Mouse (Mus musculus) urinary bladder, postnatal 10 days (tissue): ENCODE measurements around the gene Sf3a1.

Experiments used
- DNase-seq: peaks from one replicate; pipeline ENCODE4 v3.0.0; 2022; ENCODE audit warnings: low spot score

The Sf3a1 gene

DNA sequence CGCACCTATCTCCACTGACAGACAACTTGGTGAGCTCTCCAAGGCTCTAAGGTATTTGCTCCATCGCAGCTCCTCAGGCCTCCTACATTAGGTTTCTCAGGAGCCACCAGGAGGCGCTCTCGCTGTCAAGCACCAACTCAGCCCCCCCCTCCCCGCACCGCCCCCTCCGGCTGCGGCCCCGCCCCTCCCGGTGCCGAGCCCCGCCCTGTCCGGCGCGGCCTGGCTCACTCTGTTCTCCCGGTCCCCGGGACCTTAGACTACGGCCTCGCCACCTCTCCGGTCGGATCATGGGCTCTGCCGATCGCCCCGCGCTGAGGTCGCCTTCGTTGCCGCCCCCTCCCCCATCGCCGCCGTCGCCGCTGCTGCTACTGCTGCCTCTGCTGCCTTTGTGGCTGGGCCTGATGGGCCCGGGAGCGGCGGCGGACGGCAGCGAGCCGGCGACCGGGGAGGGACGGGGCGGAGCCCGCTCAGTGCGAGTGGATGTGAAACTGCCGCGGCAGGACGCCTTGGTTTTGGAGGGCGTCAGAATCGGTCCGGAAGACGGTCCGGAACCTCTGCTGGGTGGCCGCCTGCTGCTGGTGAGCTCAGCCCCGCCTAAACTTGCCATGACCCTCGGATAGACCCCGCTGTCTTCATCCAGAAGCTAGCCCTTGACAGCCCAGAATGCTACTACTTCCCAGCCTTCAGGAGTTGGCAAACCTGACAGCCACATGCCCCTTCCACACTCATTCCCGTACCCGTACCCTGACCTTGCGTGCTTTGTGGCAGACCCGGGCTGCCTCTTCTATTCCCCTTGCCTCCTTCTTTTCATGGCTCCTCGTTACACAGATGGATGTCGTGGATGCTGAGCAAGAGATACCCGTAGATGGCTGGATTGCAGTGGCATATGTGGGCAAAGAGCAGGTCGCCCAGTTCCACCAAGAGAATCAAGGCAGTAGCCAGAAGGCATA lies 24.9 kb upstream of the Sf3a1 start, which contains the start of gene Rnf215:
Gene Rnf215, plus strand, starts transcription at position 217 of the 950 bp plus-strand sequence.
- peak; percentile 73 for DNase-seq

- no peak for DNase-seq
Measured at GRCm38 (mm10) chr11:4138964-4139363, 21.2 kb upstream of the Sf3a1 start.

GRCm38 (mm10) chr11:4141505-4141904 lies 18.6 kb upstream of the Sf3a1 start:
- DNase-seq = no peak

DNA sequence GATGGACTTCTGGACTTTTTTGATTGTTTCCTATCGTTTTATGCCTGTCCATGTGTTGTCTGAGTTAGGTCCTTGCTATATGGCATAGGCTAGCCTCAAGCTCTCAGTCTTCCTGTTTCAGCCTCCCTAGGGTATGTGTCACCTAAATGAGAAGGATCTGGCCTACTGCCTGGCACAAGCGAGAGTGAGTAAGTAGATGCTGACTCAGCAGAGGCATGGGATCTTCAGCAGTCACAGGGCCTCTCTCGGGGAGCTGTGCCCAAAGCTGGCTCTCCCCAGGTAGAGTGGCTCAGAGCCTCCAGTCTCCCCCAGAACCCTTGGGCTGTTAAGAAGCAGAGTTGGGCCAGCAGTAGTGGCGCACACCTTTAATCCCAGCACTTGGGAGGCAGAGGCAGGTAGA lies 17.8 kb upstream of the Sf3a1 start:
- DNase-seq = no peak

DNA sequence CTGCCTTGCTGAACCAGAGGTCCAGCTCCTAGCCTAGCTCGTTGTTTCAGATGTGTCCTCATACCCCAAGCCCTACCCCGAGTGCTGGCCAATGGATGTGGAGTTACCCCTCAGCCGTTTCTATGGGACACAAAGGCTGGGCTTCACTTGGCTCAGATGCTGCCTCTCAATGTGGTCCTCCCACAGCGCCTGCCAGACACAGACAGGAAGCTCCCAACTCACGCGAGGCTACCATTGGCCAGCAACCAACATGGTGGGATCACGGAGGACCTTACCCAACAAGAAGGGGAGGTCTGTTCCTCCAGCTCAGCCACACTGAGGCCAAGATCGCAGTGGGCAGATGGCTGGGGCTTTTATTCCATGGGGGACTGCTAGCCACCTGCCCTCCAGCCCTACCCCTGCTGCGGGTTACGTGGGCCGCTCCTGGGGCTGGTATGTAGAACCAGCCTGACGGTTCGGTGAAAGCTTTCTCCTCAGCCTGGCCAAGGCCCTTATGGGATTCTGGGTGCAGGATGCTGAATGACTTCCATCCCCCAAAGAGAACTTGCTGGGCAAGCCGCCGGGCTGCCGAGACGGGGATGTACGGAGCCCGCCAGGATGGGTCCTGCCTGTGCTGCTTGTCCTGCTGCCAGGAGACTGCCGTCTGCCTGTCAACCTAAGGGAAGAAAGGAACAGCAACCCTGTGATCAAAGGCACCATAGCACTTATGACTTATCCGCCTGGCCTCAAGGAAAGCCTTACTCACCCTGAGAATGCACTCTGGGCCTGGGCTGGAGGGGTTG lies 16.7 kb upstream of the Sf3a1 start:
- no peak for DNase-seq

DNA sequence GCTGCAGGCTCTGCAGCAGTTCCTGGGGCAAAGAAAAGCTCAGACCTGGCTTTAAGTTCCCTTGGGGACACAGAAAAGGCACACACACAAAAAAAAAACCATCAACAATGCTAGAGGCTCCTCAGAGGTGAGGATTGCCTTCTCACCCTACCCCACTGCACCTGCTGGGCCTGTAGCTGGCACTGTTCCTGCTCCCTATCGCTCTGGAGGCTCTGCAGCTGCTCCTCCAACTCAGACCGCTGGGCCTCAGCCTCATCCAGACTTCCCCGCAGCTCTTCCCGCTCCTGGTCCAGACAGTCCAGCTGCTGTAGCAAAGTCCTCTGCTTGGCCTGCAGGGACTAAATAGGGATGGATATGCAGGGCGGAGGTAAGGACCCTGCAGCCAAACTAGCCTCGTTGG lies 13.8 kb upstream of the Sf3a1 start:
- DNase-seq = no peak

- no peak for DNase-seq
Measured at GRCm38 (mm10) chr11:4147098-4147497, 13.1 kb upstream of the Sf3a1 start.

- DNase-seq = no peak
Measured at GRCm38 (mm10) chr11:4148120-4148519, 12.0 kb upstream of the Sf3a1 start.

- no peak for DNase-seq
Measured at GRCm38 (mm10) chr11:4148536-4149156, 11.5 kb upstream of the Sf3a1 start.

DNA sequence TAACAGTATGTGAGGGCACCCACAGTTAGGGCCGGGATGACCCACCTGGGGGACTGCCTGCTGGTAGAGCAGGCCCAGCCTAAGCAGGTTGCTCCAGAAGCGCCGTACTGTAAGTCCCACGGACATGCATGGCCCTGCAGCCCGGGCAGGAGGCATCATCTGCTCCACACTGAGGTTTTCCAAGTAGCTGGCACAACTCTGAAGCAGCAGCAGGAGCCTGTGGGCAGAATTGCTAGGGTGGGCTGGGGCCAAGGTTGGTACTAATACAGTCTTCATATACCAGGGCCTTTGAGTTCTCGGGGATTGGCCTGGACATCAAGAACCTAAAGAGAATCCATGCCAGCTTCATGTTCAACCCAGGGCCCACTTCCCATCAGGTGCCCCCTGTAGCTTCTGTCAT lies 10.3 kb upstream of the Sf3a1 start:
- no peak for DNase-seq

GRCm38 (mm10) chr11:4153694-4154093 lies 6.5 kb upstream of the Sf3a1 start:
- no peak for DNase-seq

DNA sequence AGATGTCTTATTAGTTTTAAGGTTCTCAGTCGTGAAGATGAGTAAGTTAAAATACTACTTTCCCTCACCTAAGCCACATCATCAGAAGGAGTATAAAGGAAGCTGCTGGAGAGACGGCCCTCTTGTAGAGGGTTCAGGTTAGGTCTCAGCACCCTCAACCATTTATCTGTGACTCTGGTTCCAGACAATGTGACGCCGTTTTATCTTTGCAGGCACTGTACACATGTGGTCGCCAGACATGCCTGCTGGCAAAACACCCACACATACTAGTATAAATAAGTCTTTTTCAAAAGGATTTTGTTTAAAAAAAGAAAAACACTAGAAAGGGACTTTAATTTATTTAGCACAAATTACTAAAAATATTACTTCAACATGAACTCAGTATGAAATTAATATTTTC lies 4.5 kb upstream of the Sf3a1 start:
- DNase-seq = no peak

DNA sequence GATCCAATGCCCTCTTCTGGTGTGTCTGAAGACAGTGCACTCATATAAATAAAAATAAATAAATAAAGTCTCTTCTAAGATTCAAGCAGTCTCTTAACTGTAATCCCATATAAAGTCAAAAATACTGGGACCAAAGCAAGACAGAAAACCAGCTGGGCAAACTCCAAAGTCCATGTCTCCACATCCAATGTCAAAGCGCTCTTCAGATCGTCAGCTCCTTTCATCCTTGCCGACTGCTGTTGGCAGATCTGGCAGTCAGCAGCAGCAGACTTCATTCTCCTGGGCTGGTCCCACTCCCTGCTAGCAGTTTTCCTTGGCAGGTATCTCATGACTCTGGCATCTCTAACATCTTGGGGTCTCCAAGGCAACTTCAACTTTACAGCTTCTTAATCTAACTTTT lies 1.5 kb upstream of the Sf3a1 start:
- no peak for DNase-seq

DNA sequence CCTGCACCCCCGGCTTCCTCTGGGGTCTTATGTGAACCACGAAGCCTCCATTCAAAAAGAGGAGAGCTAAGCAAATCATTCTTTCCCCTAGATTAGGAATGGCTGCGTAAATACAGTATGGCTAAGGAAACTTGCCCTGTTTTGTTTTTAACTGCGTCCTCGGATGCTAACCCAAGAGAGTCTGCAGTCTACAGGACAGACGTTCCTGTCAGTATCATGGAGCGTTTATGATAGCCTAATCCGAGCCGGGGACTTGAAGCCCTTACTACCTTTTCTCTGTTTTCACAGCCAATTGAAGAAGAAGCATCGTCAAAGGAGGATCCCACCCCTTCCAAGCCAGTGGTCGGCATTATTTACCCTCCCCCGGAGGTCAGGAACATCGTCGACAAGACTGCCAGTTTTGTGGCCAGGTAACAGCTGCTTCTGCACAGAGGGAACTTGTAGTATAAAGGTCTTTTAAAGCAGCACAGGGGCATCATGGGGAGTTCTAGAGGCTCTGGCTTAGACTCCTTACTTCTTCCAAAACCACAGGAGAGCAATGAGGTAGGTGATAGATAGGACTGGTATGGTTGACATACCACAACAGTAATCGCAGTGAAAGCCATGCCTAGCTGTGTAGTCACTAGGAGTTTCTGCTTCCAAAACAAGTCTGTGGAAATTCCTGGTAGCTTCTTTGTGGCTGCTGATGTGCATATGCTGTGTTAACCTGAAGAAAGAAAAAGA lies 769 bp downstream of the Sf3a1 start:
- DNase-seq = no peak

DNA sequence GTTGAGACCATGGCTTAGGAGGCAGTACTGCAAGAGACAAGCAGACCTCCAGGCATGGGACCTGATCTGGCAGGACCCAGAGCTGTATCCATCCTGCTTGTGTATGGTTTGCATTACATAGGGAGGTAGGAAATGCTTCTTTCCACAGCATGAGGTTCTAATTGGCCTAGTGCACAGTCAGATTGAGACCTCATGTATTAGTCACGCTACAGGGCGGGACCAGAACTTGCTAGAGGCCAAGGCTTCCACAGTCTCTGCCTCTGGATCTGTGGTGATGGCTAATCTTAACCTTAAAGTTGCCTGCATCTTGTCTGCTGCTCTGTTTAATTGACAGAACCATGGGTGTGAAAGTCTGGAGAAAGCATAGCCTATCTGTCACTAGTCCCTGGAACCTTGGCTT lies 4.6 kb downstream of the Sf3a1 start:
- DNase-seq = no peak

DNA sequence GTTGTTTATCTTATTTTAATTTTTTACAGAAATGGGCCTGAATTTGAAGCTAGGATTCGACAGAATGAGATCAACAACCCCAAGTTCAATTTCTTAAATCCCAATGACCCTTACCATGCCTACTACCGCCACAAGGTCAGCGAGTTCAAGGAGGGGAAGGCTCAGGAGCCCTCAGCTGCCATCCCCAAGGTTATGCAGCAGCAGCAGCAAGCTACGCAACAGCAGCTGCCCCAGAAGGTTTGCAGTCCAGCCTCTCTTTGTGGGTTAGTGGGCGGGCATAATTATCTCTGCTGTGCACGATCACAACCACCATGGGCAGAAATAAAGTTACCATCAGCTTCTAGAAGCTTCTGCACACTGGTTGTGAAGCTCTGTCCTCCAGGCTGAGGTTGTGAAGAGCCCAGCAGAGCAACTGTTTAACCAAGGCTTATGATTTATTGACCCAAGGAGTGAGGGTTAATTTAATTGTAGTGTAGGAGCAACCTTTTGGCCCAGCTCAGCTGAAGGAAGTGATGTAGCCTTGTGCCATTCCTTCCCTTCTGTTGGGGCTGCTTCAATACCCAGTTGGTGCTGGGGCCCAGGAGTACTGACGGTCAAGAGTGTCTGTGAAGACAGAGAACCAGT lies 6.4 kb downstream of the Sf3a1 start:
- no peak for DNase-seq

DNA sequence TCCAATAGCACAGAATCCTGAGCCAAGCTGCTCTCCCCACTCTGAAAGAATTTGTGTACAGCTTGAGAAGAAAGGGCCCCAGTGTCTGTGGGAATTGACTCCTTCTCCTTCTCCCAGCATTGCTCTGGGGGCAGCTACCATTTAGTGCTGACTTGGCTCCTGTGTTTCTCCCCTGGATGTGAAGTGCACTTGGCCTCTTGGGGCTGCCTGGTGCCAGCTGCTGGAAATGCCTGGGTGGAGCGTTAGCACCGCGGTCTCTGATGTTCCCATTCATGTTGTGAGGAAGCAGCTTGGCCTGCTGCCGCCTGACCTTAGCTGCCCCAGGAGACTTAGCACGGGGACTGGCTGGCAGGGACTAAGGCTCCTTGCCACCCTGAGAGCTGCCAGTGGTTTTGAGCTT lies 14.4 kb downstream of the Sf3a1 start:
- DNase-seq = no peak

DNA sequence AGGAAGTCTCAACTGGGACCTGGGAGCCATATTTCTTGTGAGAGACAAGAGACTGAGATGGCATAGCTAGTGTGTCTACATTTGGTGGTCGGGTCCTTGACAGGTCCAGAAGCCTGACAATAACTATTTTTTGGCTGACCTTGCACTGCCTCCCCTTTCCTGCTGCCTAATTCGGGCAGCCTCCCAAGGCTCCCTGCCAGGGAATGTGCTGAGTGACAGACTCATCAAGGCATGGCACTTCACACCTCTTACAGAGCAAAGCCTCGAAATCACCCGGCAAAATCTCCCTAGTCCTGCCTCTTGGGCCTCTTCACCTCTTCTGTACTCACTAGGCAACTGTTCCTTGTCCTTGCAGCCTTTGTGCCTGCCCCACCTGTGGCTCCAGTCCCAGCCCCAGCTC lies 17.6 kb downstream of the Sf3a1 start:
- DNase-seq = no peak

GRCm38 (mm10) chr11:4182061-4182460 lies 21.9 kb downstream of the Sf3a1 start:
- no peak for DNase-seq

DNA sequence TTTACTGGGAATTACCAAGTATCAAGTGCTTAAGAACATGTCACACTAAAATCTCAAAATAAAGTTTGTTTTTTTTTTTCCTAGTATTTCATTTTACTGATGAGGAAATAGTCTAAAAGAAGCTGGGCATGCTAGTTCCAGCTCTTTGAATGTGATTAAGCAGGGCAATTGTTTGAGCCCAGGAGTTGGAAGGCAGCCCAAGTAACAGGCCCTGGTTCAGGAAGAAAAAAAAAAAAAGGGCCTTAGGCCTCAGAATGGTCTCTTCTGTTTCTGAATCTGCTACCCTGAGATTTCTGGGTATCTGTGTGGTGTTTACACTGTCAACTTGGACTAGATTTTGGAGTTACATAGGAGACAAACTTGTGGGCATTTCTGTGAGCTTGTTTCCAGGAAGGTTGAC lies 23.4 kb downstream of the Sf3a1 start:
- DNase-seq = no peak

GRCm38 (mm10) chr11:4184251-4184952 lies 24.3 kb downstream of the Sf3a1 start:
- DNase-seq = no peak
